Mouse (Mus musculus): Measurements from ENCODE around the gene Kyat1.

Gene Kyat1

GRCm38 (mm10) chr2:30205629-30206357 is at the start of gene Kyat1:
Gene Kyat1, minus strand, starts transcription at chr2:30205847.
- in situ Hi-C loops (cut with MboI, MseI), result loop anchor here (5.0 kb wide), 1 partner anchor 33 kb away; the partner anchor contains the start of gene Endog

DNA sequence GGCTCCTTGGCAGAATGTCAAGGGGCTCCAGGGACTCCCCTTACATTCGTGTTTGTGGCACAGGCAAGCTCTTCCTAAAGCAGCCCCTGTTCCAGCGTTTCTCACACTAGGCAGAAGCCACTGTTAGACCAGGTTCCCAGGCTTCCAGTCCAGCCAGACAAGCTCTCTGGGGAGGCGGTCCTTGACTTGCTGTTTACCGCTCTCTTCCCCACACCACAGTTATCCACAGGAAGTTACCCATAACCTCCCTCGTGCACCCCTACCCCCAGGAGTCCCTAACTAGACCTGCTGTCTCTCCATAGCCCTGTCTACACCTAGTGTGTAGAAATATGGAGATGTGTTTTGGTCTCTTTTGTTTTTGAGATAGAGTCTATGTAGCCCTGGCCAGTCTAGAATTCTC is 48.2 kb upstream of the Kyat1 start:
- in situ Hi-C loops (cut with MboI, MseI), result no loop called here

DNA sequence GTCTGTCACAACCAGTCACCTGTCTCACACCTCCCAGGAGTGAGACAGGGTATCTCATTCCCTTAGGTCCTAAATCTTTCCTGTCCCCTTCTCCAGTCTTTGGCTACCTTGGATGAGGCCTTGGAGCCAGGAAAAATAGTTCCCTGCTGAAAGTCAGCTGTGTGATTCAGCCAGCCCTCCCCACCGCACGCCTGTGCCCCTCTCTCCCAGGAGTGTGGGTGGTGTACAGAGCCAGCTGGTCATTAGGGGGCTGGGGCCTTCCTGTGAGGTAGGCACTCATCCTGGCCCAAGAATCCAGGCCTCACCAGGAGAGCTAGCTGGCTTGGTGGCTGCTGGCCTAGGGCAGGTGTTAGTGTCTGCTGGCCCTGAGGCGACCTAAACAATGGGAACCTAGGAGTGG is 46.9 kb upstream of the Kyat1 start:
- in situ Hi-C loops (cut with MboI, MseI), result no loop called here

DNA sequence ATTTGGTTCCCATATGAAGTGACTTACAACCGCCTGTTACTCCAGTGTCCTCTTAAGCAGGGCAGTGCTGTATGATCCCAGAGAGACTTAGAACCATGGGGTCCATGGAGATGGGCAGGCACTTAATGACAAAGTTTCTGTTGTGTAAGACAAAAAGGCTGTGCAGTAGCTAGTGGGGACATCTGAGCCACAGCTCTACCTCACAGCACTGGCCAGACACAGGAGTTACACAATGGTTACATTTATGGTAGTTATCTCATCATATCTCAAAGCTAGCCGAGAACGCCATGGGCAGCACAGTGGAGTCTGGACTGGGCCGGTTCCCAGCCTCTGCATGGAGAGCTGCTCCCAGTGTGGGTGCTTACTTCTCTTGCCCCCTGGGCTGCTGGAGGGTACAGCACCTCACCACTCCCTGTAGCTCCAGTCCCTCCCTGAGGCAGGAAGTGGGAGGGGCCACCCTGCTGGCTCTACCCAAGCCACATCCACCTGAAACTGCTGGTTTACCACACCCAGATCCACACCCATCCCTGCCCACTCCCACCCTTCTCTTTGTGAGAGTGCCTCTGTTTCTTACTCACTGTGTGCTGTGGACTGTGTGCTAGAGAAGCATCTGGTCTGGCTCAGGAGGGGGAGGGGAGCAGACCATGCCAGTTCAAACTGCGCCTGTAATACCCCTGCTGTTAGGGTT is 45.9 kb upstream of the Kyat1 start:
- in situ Hi-C loops (cut with MboI, MseI), result no loop called here

GRCm38 (mm10) chr2:30250166-30251128 is 44.8 kb upstream of the Kyat1 start:
- in situ Hi-C loops (cut with MboI, MseI), result no loop called here

DNA sequence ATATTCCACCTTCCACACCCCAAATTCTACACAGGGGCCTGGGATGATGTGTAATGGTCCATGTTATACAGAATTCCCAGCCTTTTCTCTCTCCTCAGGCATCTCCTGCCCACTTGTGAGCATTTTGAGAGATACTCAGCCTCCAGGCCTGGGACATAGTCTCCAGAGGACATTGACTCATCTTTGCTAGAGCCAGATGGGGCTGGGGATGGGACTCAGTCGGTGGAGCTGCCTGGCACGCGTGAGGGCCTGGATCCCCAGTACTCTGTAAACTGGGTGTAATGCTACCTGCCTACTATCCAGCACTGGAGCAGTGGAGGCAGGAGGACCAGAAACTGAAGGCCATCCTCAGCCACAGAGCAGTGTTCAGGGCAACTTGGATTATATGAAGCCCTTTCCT is 43.5 kb upstream of the Kyat1 start:
- in situ Hi-C loops (cut with MboI, MseI), result no loop called here

GRCm38 (mm10) chr2:30247681-30248080 is 42.0 kb upstream of the Kyat1 start:
- in situ Hi-C loops (cut with MboI, MseI), result no loop called here

DNA sequence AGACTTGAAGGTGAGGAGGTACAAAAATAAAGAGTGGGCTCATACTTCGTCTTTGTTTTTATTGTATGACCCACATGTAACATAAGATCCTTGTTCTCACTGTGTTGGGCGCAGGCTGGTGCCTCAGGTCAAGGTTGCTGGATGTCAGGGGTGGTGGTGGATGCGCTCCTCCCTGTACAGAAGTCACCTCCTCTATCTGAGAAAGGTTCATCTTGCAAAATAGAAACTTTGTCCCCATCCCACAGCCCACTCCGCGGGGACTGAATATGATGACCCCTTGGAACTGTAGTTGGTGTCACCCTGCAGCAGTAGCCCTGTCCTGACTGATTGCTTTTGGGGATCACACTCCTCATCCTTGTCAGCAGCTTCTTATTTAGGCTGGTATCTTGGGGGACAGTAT is 41.4 kb upstream of the Kyat1 start:
- in situ Hi-C loops (cut with MboI, MseI), result no loop called here

DNA sequence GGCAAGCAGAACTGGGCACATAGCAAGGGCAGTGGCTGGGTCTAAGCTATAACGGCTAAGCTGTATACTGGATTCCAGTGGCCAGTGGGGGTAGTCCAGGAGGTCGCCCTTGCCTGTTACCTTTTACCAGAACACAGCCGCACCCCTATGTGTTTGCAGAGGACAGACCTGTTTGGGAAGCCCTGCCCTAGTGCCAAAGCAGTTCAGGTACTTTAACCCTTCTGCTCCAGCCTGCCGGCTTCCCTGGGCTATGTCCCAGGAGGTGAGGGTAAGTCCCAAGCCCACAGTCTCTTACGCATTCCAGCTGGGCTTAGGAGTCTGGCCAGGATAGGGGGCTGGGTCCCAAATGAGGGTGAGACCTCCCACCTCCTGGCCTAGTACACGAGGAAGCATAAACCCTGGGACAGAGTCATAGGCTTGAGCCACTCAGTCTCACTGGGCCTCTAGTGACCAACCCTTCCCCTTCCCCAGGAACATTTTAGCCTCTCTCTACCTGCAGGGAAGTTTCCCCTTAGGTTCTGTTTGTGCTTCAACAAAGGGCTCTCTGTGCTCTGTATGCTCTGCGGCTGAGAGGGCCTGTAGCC is 39.0 kb upstream of the Kyat1 start:
- in situ Hi-C loops (cut with MboI, MseI), result no loop called here

- in situ Hi-C loops (cut with MboI, MseI), result no loop called here
Measured at GRCm38 (mm10) chr2:30243391-30243790, 37.7 kb upstream of the Kyat1 start.

- in situ Hi-C loops (cut with MboI, MseI), result no loop called here
Measured at GRCm38 (mm10) chr2:30242509-30242908, 36.9 kb upstream of the Kyat1 start.

DNA sequence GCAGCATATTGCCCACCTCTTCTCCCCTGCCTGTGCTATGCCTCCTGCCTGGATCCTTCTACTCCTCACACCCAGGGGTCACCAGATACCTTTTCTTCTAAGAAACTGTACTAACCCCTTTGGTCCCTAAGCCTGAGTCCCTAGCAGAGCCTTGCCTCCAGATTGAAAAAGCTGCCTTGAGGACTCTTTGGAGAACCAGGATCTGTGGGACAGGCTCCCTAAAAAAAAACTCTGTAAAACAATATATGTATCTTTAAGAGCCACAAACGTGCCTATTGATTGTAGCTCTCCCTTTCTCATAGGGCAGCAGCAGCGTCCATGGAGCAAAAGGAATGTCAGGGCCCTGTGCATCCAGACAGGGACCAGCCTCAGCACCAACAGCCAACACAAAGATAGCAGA is 34.6 kb upstream of the Kyat1 start, which contains the start of gene Gm28035:
Gene Gm28035, plus strand, starts transcription at position 301 of the 400 bp plus-strand sequence.
- in situ Hi-C loops (cut with MboI, MseI), result no loop called here

GRCm38 (mm10) chr2:30239777-30240176 is 34.1 kb upstream of the Kyat1 start:
- in situ Hi-C loops (cut with MboI, MseI), result no loop called here

GRCm38 (mm10) chr2:30238906-30239465 is 33.3 kb upstream of the Kyat1 start:
- in situ Hi-C loops (cut with MboI, MseI), result no loop called here

- in situ Hi-C loops (cut with MboI, MseI), result no loop called here
Measured at GRCm38 (mm10) chr2:30237881-30238280, 32.2 kb upstream of the Kyat1 start.

DNA sequence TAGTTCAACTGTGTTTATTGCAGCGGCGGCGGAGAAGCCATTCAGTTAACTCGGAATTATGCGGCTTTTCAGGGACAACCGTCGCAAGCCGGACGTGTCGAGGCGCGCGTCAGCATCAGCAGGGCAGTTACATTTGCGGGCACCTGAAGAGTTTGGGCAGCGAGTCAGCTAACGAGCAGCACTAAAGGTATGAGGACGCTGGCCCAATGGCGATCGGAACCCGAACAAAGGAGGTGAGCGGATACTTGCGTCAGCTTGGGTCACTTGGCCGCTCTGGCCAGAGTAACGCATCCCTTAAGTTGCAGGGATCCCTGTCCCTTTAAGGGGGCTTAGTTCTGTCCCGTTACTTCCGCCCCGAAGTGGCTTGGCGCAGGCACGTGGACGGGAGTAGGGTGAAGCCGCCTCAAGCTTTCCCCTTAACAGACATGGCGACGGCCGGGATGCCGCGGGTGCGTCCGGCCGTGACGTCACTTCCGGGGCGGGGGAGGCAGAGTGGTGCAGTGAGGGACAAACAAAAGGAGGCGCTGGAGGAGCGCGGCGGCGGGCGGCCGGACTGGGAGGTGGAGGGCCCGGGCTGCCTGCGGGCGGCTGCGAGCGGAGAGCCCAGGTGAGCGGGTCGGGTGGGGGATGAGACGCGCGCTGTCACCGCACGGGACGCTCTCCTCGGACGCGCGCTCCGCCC is 31.7 kb upstream of the Kyat1 start, which contains the start of gene Lrrc8a:
Gene Lrrc8a, plus strand, starts transcription at position 517 of the 682 bp plus-strand sequence.
- in situ Hi-C loops (cut with MboI, MseI), result no loop called here

- in situ Hi-C loops (cut with MboI, MseI), result no loop called here
Measured at GRCm38 (mm10) chr2:30236426-30237198, 31.0 kb upstream of the Kyat1 start.

DNA sequence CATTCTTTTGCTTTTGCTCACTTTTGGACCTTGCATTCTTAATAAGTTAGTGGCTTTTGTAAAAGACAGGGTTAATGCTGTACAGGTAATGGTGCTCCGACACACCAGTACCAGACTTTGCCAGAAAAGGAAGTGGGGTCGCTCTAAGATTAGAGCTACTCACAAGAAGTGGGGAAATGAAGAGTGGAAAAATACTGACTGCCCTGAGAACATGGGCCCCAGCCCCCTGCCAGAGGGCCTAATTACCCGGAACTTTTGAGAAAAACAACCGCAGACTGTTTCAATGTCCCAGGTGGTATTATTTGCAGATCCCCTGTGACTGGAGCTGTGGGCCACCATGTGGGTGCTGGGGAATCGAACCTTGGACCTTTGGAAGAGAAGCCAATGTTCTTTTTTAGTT is 29.9 kb upstream of the Kyat1 start:
- in situ Hi-C loops (cut with MboI, MseI), result no loop called here

GRCm38 (mm10) chr2:30216293-30216692 is 10.6 kb upstream of the Kyat1 start:
- in situ Hi-C loops (cut with MboI, MseI), result no loop called here

GRCm38 (mm10) chr2:30215493-30215892 is 9.8 kb upstream of the Kyat1 start:
- in situ Hi-C loops (cut with MboI, MseI), result no loop called here
